Mouse (Mus musculus) forebrain, embryonic 12.5 days (tissue): Measurements from ENCODE around the gene Kifc5b. TPM values are rescaled to one million over a fixed set of nuclear protein-coding genes. Genes with fewer than 3 reads are reported as not detected.
A peak's percentile ranks its signal among the peaks of the same experiment; 100 is the strongest.

Experiments
- ATAC-seq: fragments of 200-750 bp; cut with Nextera tagmentation; 2 replicates; pipeline ENCODE4 v1.8.0; 2017; ENCODE audit warnings: moderate TSS enrichment; ENCODE audit not compliant: low FRiP score
- H3K27ac ChIP-seq: fragments of 300-500 bp; sonication (generic); 2 replicates; pipeline ENCODE4 v1.5.1; 2016; ENCODE audit warnings: mild to moderate bottlenecking
- H3K27me3 ChIP-seq: fragments of 300-500 bp; sonication (generic); 2 replicates; pipeline ENCODE4 v1.6.1; 2016; ENCODE audit warnings: mild to moderate bottlenecking
- H3K36me3 ChIP-seq: fragments of 300-500 bp; sonication (generic); replicated peaks from 2 replicates; pipeline ENCODE4 v1.6.1; 2016; ENCODE audit warnings: mild to moderate bottlenecking
- H3K4me1 ChIP-seq: fragments of 300-500 bp; sonication (generic); 2 replicates; pipeline ENCODE4 v1.6.1; 2016
- H3K4me2 ChIP-seq: fragments of 300-500 bp; sonication (generic); 2 replicates; pipeline ENCODE4 v1.6.1; 2016; ENCODE audit warnings: mild to moderate bottlenecking, moderate library complexity
- H3K4me3 ChIP-seq: fragments of 300-500 bp; sonication (generic); replicated peaks from 2 replicates; pipeline ENCODE4 v1.5.1; 2016; ENCODE audit warnings: mild to moderate bottlenecking
- H3K9ac ChIP-seq: fragments of 300-500 bp; sonication (generic); 2 replicates; pipeline ENCODE4 v1.6.1; 2016; ENCODE audit warnings: mild to moderate bottlenecking
- H3K9me3 ChIP-seq: fragments of 300-500 bp; sonication (generic); 2 replicates; pipeline ENCODE4 v1.6.1; 2016
- WGBS: fragments of 180-500 bp; shearing (Covaris S2); methylation state at CpG from one replicate; pipeline ENCODE4 v1.1.7; 2016; 5-methylcytosine and 5-hydroxymethylcytosine counted together
- polyA plus RNA-seq: library from polyadenylated mRNA; unstranded; fragments of >200 nt; fragmentation: Nextera tagmentation; extraction: Ambion mirVana; gene quantifications from 2 replicates; pipeline ENCODE4 v1.2.1, GENCODE M21; 2016

Kifc5b gene
- polyA plus RNA-seq, 1 experiment from 2014 or later, result 9.7 TPM

GRCm38 (mm10) chr17:26941031-26941789 is 24.3 kb downstream of the Kifc5b start, which contains the start of gene Syngap1:
TSS of gene Syngap1 (plus strand) at chr17:26941253.
- H3K4me1 ChIP-seq, result peaks cover 67% of the 10 kb centered on the region
- no peaks in the 10 kb centered on the region for H3K9me3 ChIP-seq
- WGBS, result under 1% methylated on average over 22 of the region's 24 CpGs

DNA sequence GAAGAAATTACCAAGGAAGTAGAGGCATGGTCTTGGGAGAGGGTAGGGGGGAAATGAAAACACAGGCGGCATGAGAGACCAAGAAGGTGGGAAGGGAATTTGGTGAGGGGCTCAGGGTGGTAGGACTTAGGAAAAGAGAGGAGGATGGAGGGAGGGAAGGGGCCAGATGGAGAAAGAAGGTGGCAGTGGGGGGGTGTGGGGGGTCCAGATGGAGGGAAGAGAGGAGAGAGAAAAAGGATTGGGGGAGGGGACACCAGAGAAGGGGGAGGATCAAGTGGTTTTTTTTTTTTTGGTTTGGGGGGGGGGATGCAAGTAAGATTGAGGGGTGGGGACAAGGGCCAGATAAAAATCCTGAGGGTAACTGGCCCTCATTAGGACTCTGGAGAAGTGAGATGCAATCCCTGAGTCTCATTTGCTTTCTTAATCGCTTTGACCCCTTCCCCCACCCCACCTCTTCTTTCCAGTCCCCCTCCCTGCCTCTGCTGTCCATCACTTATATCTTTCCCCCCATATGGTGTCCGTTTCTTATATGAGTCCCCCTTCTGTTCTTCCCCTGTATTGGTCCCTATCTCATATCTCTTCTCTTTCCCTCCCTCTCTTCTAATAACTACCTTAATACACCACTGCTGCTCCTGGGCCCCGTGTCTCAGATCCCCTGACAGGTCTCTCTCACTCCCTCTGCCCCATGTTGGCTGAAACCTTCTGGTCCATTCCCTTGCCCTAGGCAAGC is 25.1 kb downstream of the Kifc5b start:
- 8% methylated on average over 4 of the region's 4 CpGs for WGBS
- peak overlapping the region; percentile 98 for H3K4me2 ChIP-seq
- H3K4me1 ChIP-seq, result peaks cover 75% of the 10 kb centered on the region

More at GRCm38 (mm10) chr17:26941031-26941789, 24.3 kb downstream of the Kifc5b start, which contains the start of gene Syngap1:
- Histone ChIP-seq H3K27me3 (no peaks in the 10 kb centered on the region), H3K4me3 (peak within 1 kb of the TSS; percentile 64), H3K27ac (peak within 1 kb of the TSS; percentile 97), H3K36me3 (peaks cover 11% of the 10 kb centered on the region), H3K4me2 (peak within 1 kb of the TSS; percentile 98), H3K9ac (peak within 1 kb of the TSS; percentile 80)
- no peak for ATAC-seq

GRCm38 (mm10) chr17:26945824-26946495 is 29.1 kb downstream of the Kifc5b start:
- Histone ChIP-seq H3K27me3 (no peaks in the 10 kb centered on the region), H3K4me2 (peak overlapping the region; percentile 80), H3K27ac (peak overlapping the region; percentile 86), H3K9ac (peak overlapping the region; percentile 69), H3K4me1 (peaks cover 83% of the 10 kb centered on the region), H3K9me3 (no peaks in the 10 kb centered on the region), H3K36me3 (no peaks in the 10 kb centered on the region; the same call in 1 of the 2 replicates), H3K4me3 (peak overlapping the region; percentile 44)
- 22% methylated on average over 13 of the region's 13 CpGs for WGBS
- no peak for ATAC-seq

More for the DNA sequence above, 25.1 kb downstream of the Kifc5b start:
- peaks cover 5% of the 10 kb centered on the region for H3K36me3 ChIP-seq
- H3K27ac ChIP-seq, result peak overlapping the region; percentile 97
- H3K4me3 ChIP-seq, result peak overlapping the region; percentile 52
- no peaks in the 10 kb centered on the region for H3K9me3 ChIP-seq
- no peak for ATAC-seq
- H3K9ac ChIP-seq, result peak overlapping the region; percentile 80
- H3K27me3 ChIP-seq, result no peaks in the 10 kb centered on the region

DNA sequence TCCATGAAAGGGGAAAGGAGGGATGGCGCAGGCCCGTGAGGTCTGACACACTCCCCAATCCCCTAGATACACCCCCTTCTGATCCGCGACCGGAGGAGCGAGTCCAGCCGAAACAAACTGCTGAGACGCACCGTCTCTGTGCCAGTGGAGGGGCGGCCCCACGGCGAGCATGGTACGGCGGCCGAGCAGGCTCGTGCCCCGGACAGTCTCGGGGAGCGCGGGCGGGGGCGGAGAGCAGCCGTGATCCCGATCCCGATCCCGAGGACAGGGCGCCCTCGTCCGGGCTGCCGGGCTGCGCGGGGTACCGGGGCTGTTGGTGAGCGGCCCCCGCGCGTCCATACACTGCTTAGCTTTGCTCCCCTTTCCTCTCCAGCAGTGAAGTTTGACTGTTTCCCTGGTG is 29.7 kb downstream of the Kifc5b start:
- H3K4me2 ChIP-seq, result peak overlapping the region; percentile 80
- H3K9ac ChIP-seq, result peak overlapping the region; percentile 69
- H3K27me3 ChIP-seq, result no peaks in the 10 kb centered on the region
- peak overlapping the region; percentile 44 for H3K4me3 ChIP-seq
- H3K27ac ChIP-seq, result peak overlapping the region; percentile 86
- H3K4me1 ChIP-seq, result peaks cover 83% of the 10 kb centered on the region
- under 1% methylated on average over 29 of the region's 37 CpGs for WGBS
- ATAC-seq, result peak; percentile 31
- no peaks in the 10 kb centered on the region for H3K9me3 ChIP-seq
- no peaks in the 10 kb centered on the region; the same call in 1 of the 2 replicates for H3K36me3 ChIP-seq

DNA sequence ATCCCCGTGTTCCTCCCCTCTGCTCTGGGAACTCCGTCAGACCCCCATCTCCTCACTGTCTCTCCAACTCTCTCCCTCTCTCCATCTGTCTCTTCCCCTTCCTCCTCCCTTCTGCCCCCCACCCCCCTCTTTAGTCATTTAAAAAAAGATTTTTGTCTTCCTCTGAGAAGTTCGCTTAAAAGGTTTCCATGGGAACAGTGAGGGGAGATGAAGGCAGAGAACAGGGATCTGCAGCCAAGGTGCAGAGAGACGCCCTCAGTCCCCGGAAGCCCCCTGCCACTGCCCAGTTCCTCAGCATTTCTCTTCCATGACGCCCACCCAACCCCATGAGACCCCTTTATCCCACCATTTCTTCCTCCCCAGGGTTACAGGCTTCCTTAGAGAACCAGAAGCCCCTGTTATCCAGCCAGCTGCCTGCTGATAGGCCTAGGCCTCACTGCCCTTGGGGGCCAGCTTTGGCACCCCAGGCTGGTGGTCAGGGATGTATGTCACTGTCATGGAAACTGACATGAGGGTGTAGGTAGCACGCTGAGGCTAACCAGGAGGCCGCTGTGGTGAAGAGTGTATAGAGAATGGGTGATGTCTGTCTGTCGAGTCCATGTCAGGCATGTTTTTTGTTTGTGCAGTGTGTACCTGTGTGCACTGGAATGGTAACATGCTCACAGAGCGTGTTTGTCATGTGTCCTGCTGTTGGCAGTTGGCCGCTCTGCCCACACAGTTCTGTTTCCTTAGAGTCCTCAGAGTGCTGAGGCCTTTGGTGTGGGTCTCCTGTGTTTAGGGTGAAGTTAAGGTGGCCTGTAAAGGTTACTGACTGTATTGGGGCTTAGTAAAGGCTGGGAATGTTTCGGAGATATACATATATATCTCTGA is 30.6 kb downstream of the Kifc5b start:
- ATAC-seq, result no peak
- Histone ChIP-seq H3K27me3 (no peaks in the 10 kb centered on the region), H3K4me2 (peak overlapping the region; percentile 80), H3K27ac (peak overlapping the region; percentile 86), H3K9me3 (no peaks in the 10 kb centered on the region), H3K9ac (peak overlapping the region; percentile 69), H3K4me3 (peak overlapping the region; percentile 44), H3K36me3 (no peaks in the 10 kb centered on the region; the same call in 1 of the 2 replicates), H3K4me1 (peaks cover 83% of the 10 kb centered on the region)
- WGBS, result 22% methylated on average over 12 of the region's 12 CpGs

DNA sequence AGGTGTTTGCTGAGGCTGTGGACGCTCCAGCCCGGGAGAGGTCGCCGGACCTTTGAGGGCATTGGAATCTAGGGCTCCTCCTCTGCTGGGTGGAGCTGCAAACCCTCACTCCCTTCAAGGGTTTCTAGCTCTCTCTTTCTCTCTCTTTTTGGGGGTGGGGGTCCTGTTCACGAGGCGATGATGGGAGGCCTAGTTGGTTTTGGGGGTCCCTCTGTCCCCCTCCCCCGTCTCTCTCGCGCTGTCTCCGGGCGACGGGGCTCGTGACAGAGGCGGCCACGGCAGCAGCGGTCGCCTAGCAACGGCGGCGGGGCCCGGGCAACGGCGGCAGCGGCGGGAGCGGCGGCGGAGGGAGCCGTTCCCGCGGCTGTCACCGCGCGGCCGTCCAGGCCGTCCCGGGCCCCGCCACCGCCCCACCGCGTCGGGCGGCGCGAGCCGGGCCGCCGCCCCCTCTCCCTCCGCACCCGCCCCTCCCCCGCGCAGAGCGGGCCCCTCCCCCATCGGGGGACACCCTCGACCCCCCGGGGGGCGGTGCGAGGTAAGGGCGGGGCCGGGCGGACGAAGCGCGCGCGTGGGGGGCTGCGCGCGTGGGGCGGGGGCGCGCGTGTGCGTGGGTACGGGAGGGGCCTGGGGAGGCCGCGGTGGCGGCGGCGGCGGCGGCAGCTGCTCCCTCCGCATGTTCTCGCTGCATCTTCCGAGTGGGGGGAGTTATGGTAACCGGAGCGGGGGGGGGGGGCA is 31.6 kb downstream of the Kifc5b start:
- H3K4me2 ChIP-seq, result peak overlapping the region; percentile 99
- peaks cover 88% of the 10 kb centered on the region for H3K4me1 ChIP-seq
- no peaks in the 10 kb centered on the region for H3K9me3 ChIP-seq
- H3K27ac ChIP-seq, result peak overlapping the region; percentile 93
- 0 out of 2 replicates have a peak, but pooled peaks have one; percentile 12 for ATAC-seq
- WGBS, result 1% methylated on average over 25 of the region's 87 CpGs
- 0 out of 2 replicates have a peak, but pooled peaks cover 4% of the 10 kb centered on the region for H3K27me3 ChIP-seq
- H3K36me3 ChIP-seq, result no peaks in the 10 kb centered on the region; the same call in 1 of the 2 replicates
- H3K9ac ChIP-seq, result peak overlapping the region; percentile 93
- peak overlapping the region; percentile 89 for H3K4me3 ChIP-seq

- Histone ChIP-seq H3K4me2 (peak overlapping the region; percentile 99), H3K27ac (peak overlapping the region; percentile 93), H3K9me3 (no peaks in the 10 kb centered on the region), H3K36me3 (no peaks in the 10 kb centered on the region; the same call in 1 of the 2 replicates), H3K27me3 (0 out of 2 replicates have a peak, but pooled peaks cover 5% of the 10 kb centered on the region), H3K9ac (peak overlapping the region; percentile 93), H3K4me1 (peaks cover 94% of the 10 kb centered on the region), H3K4me3 (peak overlapping the region; percentile 89)
- WGBS, result 9% methylated on average over 13 of the region's 14 CpGs
- ATAC-seq, result peak; percentile 16; the same call in 1 of the 2 replicates
Observed at GRCm38 (mm10) chr17:26949051-26949577, 32.2 kb downstream of the Kifc5b start.

DNA sequence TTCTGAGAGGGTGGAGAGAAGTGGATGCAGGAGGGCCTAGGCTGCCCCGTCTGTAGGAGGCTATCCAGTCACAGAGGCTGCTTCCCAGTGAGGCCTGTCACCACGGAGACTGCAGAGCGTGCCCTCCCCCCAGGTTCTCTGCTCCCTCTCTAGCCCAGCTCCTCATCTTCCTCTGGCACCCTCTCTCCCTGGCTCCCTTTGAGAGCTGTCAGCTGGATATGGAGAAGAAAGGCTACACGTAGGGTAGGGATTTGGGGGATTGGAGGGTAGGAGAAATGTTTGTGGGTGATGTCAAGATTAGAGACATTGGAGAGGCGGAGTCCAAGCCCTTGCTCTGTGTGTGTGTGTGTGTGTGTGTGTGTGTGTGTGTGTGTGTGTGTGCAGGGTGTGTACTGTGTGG is 33.0 kb downstream of the Kifc5b start:
- Histone ChIP-seq H3K4me3 (peak overlapping the region; percentile 89), H3K9me3 (no peaks in the 10 kb centered on the region), H3K9ac (peak overlapping the region; percentile 93), H3K4me1 (peaks cover 91% of the 10 kb centered on the region), H3K27ac (peak overlapping the region; percentile 93), H3K4me2 (peak overlapping the region; percentile 99), H3K27me3 (0 out of 2 replicates have a peak, but pooled peaks cover 5% of the 10 kb centered on the region), H3K36me3 (peaks cover 6% of the 10 kb centered on the region)
- ATAC-seq, result no peak
- WGBS, result 37% methylated on average over 5 of the region's 5 CpGs

DNA sequence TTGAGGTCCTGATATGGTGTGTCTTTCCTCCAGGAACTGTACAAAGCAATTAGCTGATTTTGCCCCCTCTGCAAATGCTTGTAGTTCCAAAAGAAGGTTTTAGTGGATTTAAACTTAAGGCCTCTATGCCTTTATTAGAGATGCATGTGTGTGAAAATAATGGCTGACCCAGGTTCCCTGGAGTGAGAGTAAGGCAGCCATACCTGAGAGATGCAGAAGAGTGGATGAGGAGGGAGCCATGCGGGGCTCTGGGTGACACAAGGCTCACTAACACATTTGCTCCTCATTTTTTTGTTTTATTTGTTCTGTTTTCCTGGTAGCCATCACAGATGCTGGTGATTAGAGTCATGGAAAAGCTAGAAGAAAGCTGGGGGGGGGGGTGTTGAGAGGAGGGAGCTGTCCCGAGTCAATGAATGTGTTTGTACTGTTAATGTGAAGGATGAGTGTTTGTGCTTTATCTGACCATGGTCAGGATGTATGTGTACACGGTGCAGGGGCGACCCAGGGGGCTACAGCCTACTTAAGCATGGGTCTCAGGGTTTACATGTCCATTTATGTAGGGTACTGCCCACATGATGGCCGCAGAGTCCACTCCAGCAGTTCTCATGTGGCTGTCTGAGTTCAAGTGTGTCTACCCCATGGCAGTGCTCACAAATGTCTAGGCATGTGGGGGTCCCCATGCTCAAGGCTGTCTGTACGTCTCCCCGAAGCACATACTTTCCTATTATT is 33.8 kb downstream of the Kifc5b start:
- Histone ChIP-seq H3K4me2 (peak overlapping the region; percentile 99), H3K27me3 (0 out of 2 replicates have a peak, but pooled peaks cover 5% of the 10 kb centered on the region), H3K36me3 (peaks cover 15% of the 10 kb centered on the region), H3K9me3 (no peaks in the 10 kb centered on the region), H3K4me3 (peak overlapping the region; percentile 42), H3K27ac (peak overlapping the region; percentile 93), H3K9ac (peak overlapping the region; percentile 69), H3K4me1 (peaks cover 82% of the 10 kb centered on the region)
- WGBS, result 28% methylated on average over 7 of the region's 7 CpGs
- ATAC-seq, result no peak

DNA sequence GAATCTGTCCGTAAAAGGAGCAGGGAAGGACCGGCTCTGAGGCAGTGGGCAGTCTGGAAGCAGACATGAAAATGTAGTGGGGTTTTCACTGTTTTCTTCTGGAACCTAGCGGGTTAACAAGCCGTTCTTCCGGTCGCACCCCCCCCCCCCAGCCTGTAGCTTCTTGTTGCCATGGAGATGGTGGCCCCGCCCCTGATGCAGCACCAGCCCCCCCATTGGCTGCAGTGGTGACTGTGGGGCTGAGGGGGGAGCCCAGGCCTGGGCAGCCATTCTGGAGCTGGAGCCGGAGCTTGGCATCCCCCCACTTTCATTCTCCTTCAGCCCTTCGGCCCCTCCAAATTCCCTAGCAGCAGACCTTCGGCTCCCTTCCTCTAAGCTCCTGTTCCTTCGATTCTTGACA is 34.5 kb downstream of the Kifc5b start:
- 3% methylated on average over 11 of the region's 11 CpGs for WGBS
- Histone ChIP-seq H3K4me2 (peak overlapping the region; percentile 99), H3K36me3 (peaks cover 21% of the 10 kb centered on the region), H3K27ac (peak overlapping the region; percentile 93), H3K4me3 (peak overlapping the region; percentile 42), H3K9me3 (no peaks in the 10 kb centered on the region), H3K27me3 (0 out of 2 replicates have a peak, but pooled peaks cover 5% of the 10 kb centered on the region), H3K4me1 (peaks cover 75% of the 10 kb centered on the region), H3K9ac (peak overlapping the region; percentile 69)
- peak; percentile 69 for ATAC-seq
